Mouse (Mus musculus) kidney, postnatal 0 days (tissue): ENCODE data around the gene Ddb1. TPM values are rescaled to one million over a fixed set of nuclear protein-coding genes. Genes with fewer than 3 reads are reported as not detected.

ENCODE experiments used
- ATAC-seq: fragments of 200-750 bp; cut with Nextera tagmentation; replicated peaks from 2 replicates; pipeline ENCODE4 v1.8.0; 2017; ENCODE audit warnings: low read depth, moderate number of reproducible peaks, moderate TSS enrichment, moderate library complexity; ENCODE audit not compliant: low FRiP score
- DNase-seq: peaks from one replicate; pipeline ENCODE4 v3.0.0-alpha.2; 2016; ENCODE audit warnings: low spot score
- H3K27ac ChIP-seq: fragments of 300-500 bp; sonication (generic); 2 replicates; pipeline ENCODE4 v1.5.1; 2014; ENCODE audit warnings: mild to moderate bottlenecking
- H3K27me3 ChIP-seq: fragments of 300-500 bp; sonication (generic); 2 replicates; pipeline ENCODE4 v1.6.1; 2014; ENCODE audit warnings: low read length, mixed read lengths; ENCODE audit not compliant: insufficient read depth
- H3K36me3 ChIP-seq: fragments of 300-500 bp; sonication (generic); 2 replicates; pipeline ENCODE4 v1.6.1; 2014; ENCODE audit warnings: low read length, mixed read lengths; ENCODE audit not compliant: insufficient read depth
- H3K4me1 ChIP-seq: fragments of 300-500 bp; sonication (generic); replicated peaks from 2 replicates; pipeline ENCODE4 v1.6.1; 2014; ENCODE audit warnings: antibody characterized with exemption, low read length, mixed read lengths; ENCODE audit not compliant: insufficient read depth
- H3K4me2 ChIP-seq: fragments of 300-500 bp; sonication (generic); 2 replicates; pipeline ENCODE4 v1.6.1; 2014; ENCODE audit warnings: mild to moderate bottlenecking, low read length, moderate library complexity, mixed read lengths
- H3K4me3 ChIP-seq: fragments of 300-500 bp; sonication (generic); replicated peaks from 2 replicates; pipeline ENCODE4 v1.5.1; 2014; ENCODE audit warnings: low read depth, low read length
- H3K9ac ChIP-seq: fragments of 300-500 bp; sonication (generic); 2 replicates; pipeline ENCODE4 v1.6.1; 2014; ENCODE audit warnings: low read depth, low read length
- H3K9me3 ChIP-seq: fragments of 300-500 bp; sonication (generic); replicated peaks from 2 replicates; pipeline ENCODE4 v1.6.1; 2016; ENCODE audit warnings: low read length, inconsistent platforms, mixed read lengths
- CTCF ChIP-seq: IDR thresholded peaks from 2 replicates; pipeline ENCODE4 v1.5.1; 2016; ENCODE audit warnings: antibody characterized with exemption, low read depth, mild to moderate bottlenecking, moderate library complexity
- WGBS: fragments of 180-500 bp; shearing (Covaris S2); extraction: QIAGEN DNeasy Blood & Tissue Kit; methylation state at CpG from one replicate; pipeline ENCODE4 v1.1.7; 2014; 5-methylcytosine and 5-hydroxymethylcytosine counted together
- polyA plus RNA-seq: library from polyadenylated mRNA; unstranded; fragments of >200 nt; fragmentation: Nextera tagmentation; extraction: Ambion mirVana; gene quantifications from 2 replicates; pipeline ENCODE4 v1.2.1, GENCODE M21; 2015

Ddb1 gene
- polyA plus RNA-seq, 1 experiment from 2014 or later, result 205 TPM

DNA sequence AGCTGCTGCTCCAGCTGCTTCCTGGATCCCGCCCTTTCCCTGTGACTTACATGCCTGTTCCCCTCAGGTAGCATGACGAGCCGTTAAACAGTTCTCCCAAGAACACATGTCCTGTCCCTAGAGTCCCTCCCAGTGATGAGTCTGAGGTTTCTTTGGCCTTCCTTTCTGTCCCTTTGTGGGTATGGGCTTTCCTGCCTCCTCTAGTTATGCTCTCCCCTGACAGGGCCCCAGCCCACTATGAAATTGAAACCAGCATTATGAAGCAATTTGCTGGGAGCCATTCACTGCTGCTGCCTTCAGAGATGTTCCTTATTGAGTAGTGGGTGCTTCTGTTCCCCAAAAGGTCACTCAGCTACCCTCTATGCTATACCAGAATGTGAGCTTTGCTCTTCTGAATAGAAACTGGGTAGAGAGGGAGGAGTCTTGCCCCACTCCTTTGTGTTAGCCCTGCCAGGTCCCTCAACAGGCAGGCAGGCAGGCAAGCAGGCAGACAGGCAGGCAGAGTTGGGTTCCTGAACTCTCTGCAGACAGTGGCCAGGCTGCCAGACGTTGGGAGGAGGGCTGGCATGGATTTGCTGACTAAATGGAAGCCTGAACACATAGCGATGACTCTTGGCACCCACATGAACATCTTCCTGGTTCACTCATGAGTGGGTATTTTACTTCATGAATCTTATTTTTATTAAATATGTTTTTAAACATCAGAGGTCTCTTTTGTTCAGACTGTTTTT lies 15.8 kb upstream of the Ddb1 start:
- WGBS, result 67% methylated on average over 5 of the region's 5 CpGs
- no peak overlapping the region for H3K9ac ChIP-seq
- no peaks in the 10 kb centered on the region for H3K9me3 ChIP-seq
- H3K4me2 ChIP-seq, result no peak overlapping the region
- H3K4me3 ChIP-seq, result no peak overlapping the region
- H3K4me1 ChIP-seq, result no peaks in the 10 kb centered on the region
- H3K27ac ChIP-seq, result no peak overlapping the region
- ATAC-seq (no peak), DNase-seq (no peak)
- no peak for TF ChIP-seq CTCF
- H3K27me3 ChIP-seq, result no peaks in the 10 kb centered on the region
- H3K36me3 ChIP-seq, result peaks cover 10% of the 10 kb centered on the region

DNA sequence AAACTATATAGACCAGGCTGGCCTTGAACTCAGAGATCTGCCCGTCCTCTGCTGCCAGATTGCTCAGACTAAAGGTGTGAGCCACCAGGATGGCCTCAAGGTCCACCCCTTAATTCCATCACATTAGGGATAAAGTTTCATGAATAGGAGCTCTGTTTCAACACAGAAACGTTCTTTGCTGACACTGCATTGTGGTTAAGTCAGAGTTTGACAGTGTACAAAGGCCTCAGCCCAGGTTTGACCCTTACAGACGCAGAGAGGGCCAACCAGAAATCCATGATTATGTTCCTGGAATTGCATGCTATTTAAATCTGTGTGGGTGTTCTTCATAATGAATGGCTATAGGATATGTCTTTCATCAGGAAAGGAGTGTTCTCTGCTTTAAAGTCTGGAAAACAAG lies 14.8 kb upstream of the Ddb1 start:
- 59% methylated on average over 3 of the region's 3 CpGs for whole genome bisulfite sequencing
- H3K4me2 ChIP-seq, result no peak overlapping the region
- H3K36me3 ChIP-seq, result peaks cover 16% of the 10 kb centered on the region
- no peaks in the 10 kb centered on the region for H3K9me3 ChIP-seq
- H3K27ac ChIP-seq, result no peak overlapping the region
- ATAC-seq (no peak), DNase-seq (no peak)
- no peaks in the 10 kb centered on the region for H3K27me3 ChIP-seq
- H3K4me1 ChIP-seq, result no peaks in the 10 kb centered on the region
- no peak overlapping the region for H3K4me3 ChIP-seq
- no peak overlapping the region for H3K9ac ChIP-seq
- no peak for TF ChIP-seq CTCF

- H3K9me3 ChIP-seq, result no peaks in the 10 kb centered on the region
- no peaks in the 10 kb centered on the region for H3K27me3 ChIP-seq
- TF ChIP-seq CTCF, result no peak
- 89% methylated on average over 6 of the region's 6 CpGs for WGBS
- no peaks in the 10 kb centered on the region for H3K4me1 ChIP-seq
- H3K4me2 ChIP-seq, result no peak overlapping the region
- ATAC-seq (no peak), DNase-seq (no peak)
- no peak overlapping the region for H3K9ac ChIP-seq
- H3K4me3 ChIP-seq, result no peak overlapping the region
- no peak overlapping the region for H3K27ac ChIP-seq
- peaks cover 21% of the 10 kb centered on the region for H3K36me3 ChIP-seq
Observed at GRCm38 (mm10) chr19:10591659-10592377, 13.3 kb upstream of the Ddb1 start.

- no peak for DNase-seq
- 44% methylated on average over 3 of the region's 3 CpGs for WGBS
- Histone ChIP-seq H3K4me1 (0 out of 2 replicates have a peak, but pooled peaks cover 1% of the 10 kb centered on the region), H3K4me2 (no peak overlapping the region), H3K27me3 (no peaks in the 10 kb centered on the region), H3K9me3 (no peaks in the 10 kb centered on the region), H3K36me3 (peaks cover 16% of the 10 kb centered on the region), H3K27ac (no peak overlapping the region), H3K4me3 (no peak overlapping the region), H3K9ac (no peak overlapping the region)
- no peak for ATAC-seq
- TF ChIP-seq CTCF, result peak; percentile 41; the same call in 1 of the 2 replicates
Observed at GRCm38 (mm10) chr19:10598188-10598587, 6.9 kb upstream of the Ddb1 start.

DNA sequence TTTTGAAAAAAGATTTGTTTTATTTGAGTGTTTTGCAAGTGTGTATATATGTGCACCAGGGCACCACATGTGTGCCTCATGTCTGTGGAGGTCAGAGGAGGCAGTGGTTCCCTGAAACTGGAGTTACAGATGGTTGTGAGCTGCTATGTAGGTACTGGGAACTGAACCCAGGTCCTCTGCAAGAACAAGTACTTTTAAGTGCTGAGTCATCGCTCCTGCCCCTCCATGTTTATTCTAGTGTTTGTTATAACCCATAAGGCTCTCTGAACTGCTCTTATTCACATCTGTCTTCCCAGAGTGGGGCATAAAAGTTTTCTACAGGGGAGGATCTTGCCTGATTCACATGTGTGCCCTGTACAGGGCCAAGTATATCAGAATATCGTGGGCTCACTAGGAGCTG lies 5.5 kb upstream of the Ddb1 start:
- TF ChIP-seq CTCF, result no peak
- 94% methylated on average over 2 of the region's 2 CpGs for WGBS
- Histone ChIP-seq H3K9ac (no peak overlapping the region), H3K36me3 (peaks cover 15% of the 10 kb centered on the region), H3K27me3 (no peaks in the 10 kb centered on the region), H3K4me3 (no peak overlapping the region), H3K4me2 (no peak overlapping the region), H3K9me3 (no peaks in the 10 kb centered on the region), H3K4me1 (peaks cover 6% of the 10 kb centered on the region; the same call in 1 of the 2 replicates), H3K27ac (no peak overlapping the region)
- ATAC-seq (no peak), DNase-seq (no peak)

DNA sequence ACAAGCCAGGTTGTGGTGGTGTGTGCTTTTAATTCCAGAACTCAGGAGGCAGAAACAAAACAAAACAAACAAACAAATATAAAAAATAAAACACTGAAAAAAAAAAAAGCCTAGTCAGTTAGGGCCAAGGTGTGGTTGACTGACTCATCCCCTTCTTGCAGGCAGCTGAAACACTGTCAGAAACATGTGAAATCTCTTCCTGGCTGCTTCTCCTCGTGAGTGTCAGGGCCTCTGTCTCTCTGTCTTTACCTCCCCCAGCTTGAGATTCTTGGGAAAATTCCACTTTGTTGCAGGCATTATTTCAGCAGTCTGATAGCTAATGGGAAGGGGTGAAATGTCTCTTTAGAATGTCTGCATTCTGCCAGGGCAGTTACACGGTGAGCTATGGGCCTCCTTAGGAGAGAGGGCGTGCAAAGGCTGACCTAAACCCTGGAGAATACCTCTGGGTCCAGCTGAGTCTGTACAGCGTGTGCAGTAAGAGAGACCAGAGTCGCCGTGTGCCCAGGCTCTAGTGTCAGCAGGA lies 2.8 kb upstream of the Ddb1 start:
- Histone ChIP-seq H3K36me3 (0 out of 2 replicates have a peak, but pooled peaks cover 4% of the 10 kb centered on the region), H3K27ac (peak overlapping the region; percentile 90), H3K4me2 (peak overlapping the region; percentile 59), H3K4me3 (peak overlapping the region; percentile 25; the same call in 1 of the 2 replicates), H3K9me3 (no peaks in the 10 kb centered on the region), H3K4me1 (peaks cover 12% of the 10 kb centered on the region), H3K27me3 (no peaks in the 10 kb centered on the region), H3K9ac (peak overlapping the region; percentile 40)
- WGBS, result 5% methylated on average over 6 of the region's 6 CpGs
- DNase-seq (peak; percentile 63), ATAC-seq (no peak)
- TF ChIP-seq CTCF, result no peak
